Mouse (Mus musculus): ENCODE measurements around the gene Ralgps2. TPM values are rescaled to one million over a fixed set of nuclear protein-coding genes. Genes with fewer than 3 reads are reported as not detected.

Ralgps2 gene
- total RNA-seq, 2 experiments from 2014 or later, result 22.0 to 24.5 TPM

GRCm38 (mm10) chr1:156910948-156911347 is 28.5 kb downstream of the Ralgps2 start:
- intact Hi-C loops (cut with DNase I), result loop anchor here (10.0 kb wide), 1 partner anchor 624 kb away; no protein-coding TSS in a partner anchor
- DNase-seq, result no peak

- intact Hi-C loops (cut with DNase I), result loop anchor here (2.0 to 10.0 kb wide), 2 partner anchors 167 to 625 kb away; no protein-coding TSS in a partner anchor
Measured at GRCm38 (mm10) chr1:156909866-156910265, 29.6 kb downstream of the Ralgps2 start.

GRCm38 (mm10) chr1:156909265-156909664 is 30.2 kb downstream of the Ralgps2 start:
- no peak for DNase-seq
- intact Hi-C loops (cut with DNase I), result loop anchor here (2.0 kb wide), 1 partner anchor 166 kb away; no protein-coding TSS in a partner anchor

More at GRCm38 (mm10) chr1:156909866-156910265, 29.6 kb downstream of the Ralgps2 start:
- DNase-seq, result no peak

GRCm38 (mm10) chr1:156905660-156906059 is 33.8 kb downstream of the Ralgps2 start:
- intact Hi-C loops (cut with DNase I), result no loop called here
- DNase-seq, result no peak

- intact Hi-C loops (cut with DNase I), result no loop called here
- DNase-seq, result no peak
Measured at GRCm38 (mm10) chr1:156903899-156904298, 35.5 kb downstream of the Ralgps2 start.

GRCm38 (mm10) chr1:156901689-156902088 is 37.7 kb downstream of the Ralgps2 start:
- DNase-seq, result no peak
- intact Hi-C loops (cut with DNase I), result no loop called here

- no peak for DNase-seq
- intact Hi-C loops (cut with DNase I), result no loop called here
Measured at GRCm38 (mm10) chr1:156891561-156891960, 47.9 kb downstream of the Ralgps2 start.

- intact Hi-C loops (cut with DNase I), result no loop called here
- DNase-seq, result no peak
Measured at GRCm38 (mm10) chr1:156888830-156889229, 50.6 kb downstream of the Ralgps2 start.

GRCm38 (mm10) chr1:156885879-156886278 is 53.5 kb downstream of the Ralgps2 start:
- no peak for DNase-seq
- intact Hi-C loops (cut with DNase I), result loop anchor here (1.0 kb wide), 1 partner anchor 144 kb away; no protein-coding TSS in a partner anchor

- DNase-seq, result no peak
Measured at GRCm38 (mm10) chr1:156884782-156885181, 54.6 kb downstream of the Ralgps2 start.

GRCm38 (mm10) chr1:156870616-156871015 is 68.8 kb downstream of the Ralgps2 start:
- DNase-seq, result no peak
- intact Hi-C loops (cut with DNase I), result no loop called here

More at GRCm38 (mm10) chr1:156884782-156885181, 54.6 kb downstream of the Ralgps2 start:
- intact Hi-C loops (cut with DNase I), result loop anchor here (1.0 kb wide), 1 partner anchor 142 kb away; no protein-coding TSS in a partner anchor

GRCm38 (mm10) chr1:156870028-156870427 is 69.4 kb downstream of the Ralgps2 start:
- intact Hi-C loops (cut with DNase I), result no loop called here
- no peak for DNase-seq

GRCm38 (mm10) chr1:156864240-156864639 is 75.2 kb downstream of the Ralgps2 start:
- DNase-seq, result no peak
- intact Hi-C loops (cut with DNase I), result no loop called here

GRCm38 (mm10) chr1:156863726-156864125 is 75.7 kb downstream of the Ralgps2 start:
- intact Hi-C loops (cut with DNase I), result no loop called here
- DNase-seq, result no peak

- DNase-seq, result no peak
- intact Hi-C loops (cut with DNase I), result no loop called here
Measured at GRCm38 (mm10) chr1:156861475-156862043, 77.9 kb downstream of the Ralgps2 start.

- intact Hi-C loops (cut with DNase I), result no loop called here
- DNase-seq, result no peak
Measured at GRCm38 (mm10) chr1:156860266-156860665, 79.2 kb downstream of the Ralgps2 start.

GRCm38 (mm10) chr1:156859711-156860250 is 79.6 kb downstream of the Ralgps2 start:
- no peak for DNase-seq
- intact Hi-C loops (cut with DNase I), result no loop called here

- intact Hi-C loops (cut with DNase I), result no loop called here
- no peak for DNase-seq
Measured at GRCm38 (mm10) chr1:156859156-156859555, 80.3 kb downstream of the Ralgps2 start.

GRCm38 (mm10) chr1:156856666-156857065 is 82.8 kb downstream of the Ralgps2 start:
- intact Hi-C loops (cut with DNase I), result no loop called here
- DNase-seq, result no peak

- no peak for DNase-seq
- intact Hi-C loops (cut with DNase I), result no loop called here
Measured at GRCm38 (mm10) chr1:156854558-156854957, 84.9 kb downstream of the Ralgps2 start.

- DNase-seq, result no peak
- intact Hi-C loops (cut with DNase I), result no loop called here
Measured at GRCm38 (mm10) chr1:156852872-156853271, 86.6 kb downstream of the Ralgps2 start.

GRCm38 (mm10) chr1:156852409-156852808 is 87.0 kb downstream of the Ralgps2 start:
- DNase-seq, result no peak
- intact Hi-C loops (cut with DNase I), result no loop called here

Data from heart, postnatal 10 days (tissue).